Mouse (Mus musculus) G1E-ER4 (cell line): ENCODE results near the gene Fgf18. TPM values are rescaled to one million over a fixed set of nuclear protein-coding genes. Genes with fewer than 3 reads are reported as not detected.

ENCODE experiments used
- GATA1 ChIP-seq: IDR thresholded peaks from one replicate; pipeline ENCODE4 v1.8.0; 2012; ENCODE audit warnings: low read length, inconsistent platforms
- polyA plus RNA-seq: library from polyadenylated mRNA; stranded (reverse); fragments of >175 nt; gene quantifications from 2 replicates; pipeline ENCODE4 v1.2.3, GENCODE M21; 2012

Fgf18 gene
- polyA plus RNA-seq = not detected in 2 replicates

DNA sequence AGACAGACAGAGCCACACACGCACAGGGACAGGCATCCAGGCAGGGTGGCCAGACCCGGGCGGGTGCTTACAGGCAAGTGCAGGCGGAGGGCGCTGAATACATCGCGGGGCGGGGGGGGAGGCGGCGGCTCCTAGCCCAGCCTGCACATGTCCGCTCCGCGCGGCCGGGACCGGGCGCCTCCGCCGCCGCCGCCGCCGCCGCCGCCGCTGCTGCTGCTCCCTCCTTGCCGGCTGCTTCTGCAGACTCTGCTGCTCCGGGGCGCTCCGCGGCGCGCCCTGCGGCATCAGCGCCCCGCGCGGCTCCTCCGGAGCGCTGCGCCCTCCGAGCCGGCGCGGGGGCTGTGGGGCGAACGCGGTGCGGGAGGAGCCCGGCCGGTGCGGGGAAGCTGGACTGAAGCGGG, at the start of gene Fgf18:
TSS of gene Fgf18 (minus strand) at position 230 of the 401 bp plus-strand sequence.
- no peak for TF ChIP-seq GATA1

DNA sequence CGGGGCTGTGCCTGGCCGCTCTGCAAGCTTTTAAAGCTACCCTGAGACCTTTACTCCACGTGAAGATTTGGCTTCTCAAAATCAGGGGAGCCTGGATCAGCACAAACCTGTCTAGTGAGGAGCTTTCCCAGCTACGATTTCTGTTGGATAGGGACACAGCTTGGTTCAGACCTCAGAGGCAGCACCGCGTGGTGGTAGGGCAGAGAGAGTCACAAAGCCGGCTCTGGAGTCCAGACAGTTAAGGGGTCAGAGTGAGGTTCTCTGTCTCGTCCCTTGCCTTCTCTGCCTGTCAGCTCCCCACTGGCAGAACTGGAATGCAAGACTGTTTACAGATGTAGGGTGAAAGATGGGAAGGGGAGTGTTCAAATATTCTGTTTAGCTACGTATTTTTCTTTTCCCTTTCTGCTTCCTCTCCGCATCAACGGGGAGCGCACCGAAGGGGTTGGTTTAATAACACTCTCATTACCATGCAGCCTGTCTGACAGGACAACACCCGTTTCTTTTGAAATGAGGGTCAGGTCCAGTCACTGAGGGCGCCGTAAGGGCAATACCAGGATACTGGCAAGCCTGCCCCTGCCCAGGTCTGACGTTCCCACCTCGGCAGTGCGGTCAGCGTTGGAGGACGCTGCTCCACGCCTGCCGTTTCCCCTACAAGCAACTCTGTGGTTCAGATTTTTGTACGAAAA, 49.4 kb upstream of the Fgf18 start:
- no peak for TF ChIP-seq GATA1

DNA sequence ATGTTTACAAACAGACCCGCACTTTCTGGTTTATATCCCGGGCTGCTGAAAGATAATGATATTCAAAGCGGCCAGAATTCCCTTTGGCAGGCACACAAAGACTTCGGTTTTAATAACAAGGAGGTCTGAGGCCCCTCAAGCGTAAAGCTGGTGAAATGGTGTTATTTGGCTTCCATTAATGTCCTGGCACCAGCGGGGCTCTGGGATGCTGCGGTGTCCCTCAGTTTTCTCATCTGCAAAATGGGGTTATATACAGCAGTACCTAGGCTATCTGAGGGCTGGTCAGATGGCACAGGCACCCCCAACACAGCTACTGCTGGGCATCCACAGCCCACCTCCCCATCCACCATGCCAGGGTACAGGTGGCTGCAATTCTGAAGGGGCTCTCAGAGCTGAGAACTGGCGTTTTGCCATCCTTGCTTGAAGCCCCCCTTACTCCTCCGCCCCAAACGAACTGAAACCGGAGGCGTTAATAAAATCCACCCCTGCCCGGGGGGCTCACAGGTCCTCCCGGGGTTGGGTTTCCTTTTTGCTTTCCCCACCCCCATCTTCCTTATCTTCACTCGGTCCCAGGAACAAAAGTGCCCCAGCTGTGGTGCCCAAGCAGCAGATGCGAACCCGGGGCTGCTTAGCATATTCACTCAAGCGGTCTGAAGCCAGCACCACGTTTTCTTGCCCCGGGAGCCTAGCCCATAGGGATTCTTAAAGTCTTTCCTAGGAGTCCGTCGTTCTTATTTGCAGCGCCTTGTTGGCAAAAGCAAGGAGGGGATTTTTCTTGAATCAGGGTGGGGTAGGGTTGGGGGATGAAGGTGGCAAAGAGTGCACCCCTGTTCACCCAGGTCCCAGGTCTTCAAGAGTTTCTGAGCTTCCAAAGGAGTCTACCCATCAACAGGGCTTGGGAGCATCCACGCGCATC, 48.6 kb upstream of the Fgf18 start:
- TF ChIP-seq GATA1 = no peak

DNA sequence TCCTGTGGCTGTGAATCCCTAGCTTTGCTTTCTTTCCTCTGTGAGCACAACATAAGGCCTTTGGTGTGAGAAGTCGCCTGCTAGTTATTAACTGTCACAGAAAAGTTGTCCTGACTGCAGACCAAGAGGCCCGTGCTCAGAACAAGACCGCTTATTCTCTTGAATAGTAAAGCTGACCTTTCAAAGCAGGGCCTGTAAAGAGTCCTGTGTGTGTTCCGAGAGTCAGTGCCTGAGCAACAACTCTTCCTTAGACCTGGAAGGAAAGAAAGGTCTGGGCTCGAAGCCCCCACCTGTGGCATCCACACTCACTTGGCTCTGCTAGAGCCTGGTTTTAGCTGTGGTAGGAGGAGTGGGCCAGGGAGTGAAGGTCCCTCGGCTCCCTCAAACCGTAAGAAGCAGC, 47.9 kb upstream of the Fgf18 start:
- TF ChIP-seq GATA1 = no peak

DNA sequence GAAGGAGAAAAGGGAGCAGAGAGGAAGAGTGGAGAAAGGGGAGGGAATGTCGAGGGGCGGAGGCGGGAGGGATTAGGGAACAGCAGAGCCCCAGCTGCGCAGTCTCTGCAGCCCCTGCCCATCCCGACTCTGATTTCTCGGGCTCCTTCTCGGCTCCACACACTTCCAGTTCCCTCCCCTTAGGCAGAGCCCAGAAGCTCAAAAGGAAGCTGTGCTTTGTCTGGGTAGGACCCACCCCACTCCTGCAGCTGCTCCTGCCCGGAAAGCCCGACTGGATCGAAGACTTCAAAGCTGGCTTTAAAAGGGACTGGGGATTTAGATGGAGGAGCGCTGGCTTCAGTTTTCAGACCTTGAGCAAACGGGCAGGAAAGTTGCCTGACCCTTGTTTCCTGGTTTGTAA, 46.5 kb upstream of the Fgf18 start:
- no peak for TF ChIP-seq GATA1

DNA sequence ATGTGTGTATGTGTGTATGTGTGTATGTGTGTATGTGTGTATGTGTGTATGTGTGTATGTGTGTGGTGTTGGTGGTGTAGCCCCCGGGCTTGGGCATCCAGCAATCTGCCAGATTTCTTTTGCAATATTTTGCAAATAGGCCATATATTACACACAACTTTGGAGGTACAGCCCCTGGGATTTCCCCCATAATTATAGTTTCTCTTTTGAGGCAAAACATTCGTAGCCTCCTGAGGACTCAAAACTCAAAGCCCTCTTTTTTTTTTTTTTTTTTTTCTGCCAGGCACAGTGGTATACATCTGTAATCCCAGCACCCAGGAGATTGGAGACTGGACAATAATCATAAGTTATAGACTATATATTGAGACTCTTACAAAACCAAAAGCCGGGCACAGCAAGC, 34.6 kb upstream of the Fgf18 start:
- no peak for TF ChIP-seq GATA1

GRCm38 (mm10) chr11:33180701-33181116, 33.5 kb upstream of the Fgf18 start:
- no peak for TF ChIP-seq GATA1

DNA sequence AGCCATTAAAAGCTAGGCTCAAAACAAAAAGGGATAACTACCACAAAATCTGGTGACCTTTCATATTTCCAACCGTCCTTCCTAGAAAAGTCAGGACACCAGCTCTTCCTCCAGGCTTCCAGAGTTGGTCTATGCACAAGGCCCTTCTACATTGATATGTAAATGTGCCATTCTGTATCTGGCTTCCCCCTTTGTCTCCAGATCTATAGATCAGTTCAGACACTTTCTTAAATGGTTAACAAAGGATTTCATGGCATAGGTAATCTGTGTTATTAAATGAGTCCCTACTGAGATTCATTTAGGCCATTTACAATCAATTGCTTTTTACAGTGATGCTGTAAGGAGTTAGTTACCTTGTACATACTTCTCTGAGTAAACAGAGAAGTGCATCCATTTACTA, 32.6 kb upstream of the Fgf18 start:
- no peak for TF ChIP-seq GATA1

- TF ChIP-seq GATA1 = no peak
Observed at GRCm38 (mm10) chr11:33176525-33177245, 29.5 kb upstream of the Fgf18 start.

DNA sequence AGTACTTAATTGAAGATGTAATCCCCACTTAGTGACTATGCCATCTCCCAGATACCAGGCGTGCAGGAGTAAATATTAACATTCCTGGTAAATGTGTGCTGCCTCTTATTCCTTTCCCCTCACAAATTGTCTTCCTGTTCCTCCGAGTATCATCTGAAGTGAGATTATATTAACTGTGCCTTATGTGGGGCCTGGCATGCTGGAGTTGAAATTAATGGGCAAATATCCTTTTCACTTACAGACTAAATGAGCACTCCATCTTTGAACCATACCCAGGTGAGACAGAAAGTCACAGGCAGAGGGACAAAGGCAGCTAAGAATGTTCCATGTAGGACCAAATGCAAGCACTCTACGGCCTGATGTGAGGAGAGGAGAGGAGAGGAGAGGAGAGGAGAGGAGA, 28.6 kb upstream of the Fgf18 start:
- no peak for TF ChIP-seq GATA1

DNA sequence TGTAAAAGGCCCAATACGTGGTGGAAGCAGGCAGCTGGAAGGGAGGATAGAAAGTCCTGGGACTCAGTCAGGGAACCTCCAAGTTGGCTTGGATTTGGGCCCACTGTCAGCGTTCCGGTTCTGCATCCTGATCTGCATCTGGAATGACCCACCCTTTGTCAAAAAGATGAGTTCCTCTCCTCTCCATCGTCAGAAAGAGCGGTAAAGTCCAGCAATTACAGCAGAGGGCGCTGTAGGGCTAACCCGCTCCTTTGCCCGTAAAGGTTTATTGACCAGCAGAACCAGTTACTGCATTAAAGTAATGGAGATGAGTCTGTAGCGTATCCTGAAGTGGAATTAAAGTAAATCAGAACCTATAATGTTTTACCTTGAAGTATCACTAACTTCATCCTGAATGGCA, 23.3 kb upstream of the Fgf18 start:
- no peak for TF ChIP-seq GATA1

- TF ChIP-seq GATA1 = no peak
Observed at GRCm38 (mm10) chr11:33162998-33163506, 15.9 kb upstream of the Fgf18 start, which contains the start of gene Npm1. Npm1 (minus strand) TSS chr11:33163206.

- no peak for TF ChIP-seq GATA1
Observed at GRCm38 (mm10) chr11:33162211-33162997, 15.2 kb upstream of the Fgf18 start.

- TF ChIP-seq GATA1 = no peak
Observed at GRCm38 (mm10) chr11:33159741-33160140, 12.5 kb upstream of the Fgf18 start.
